Mouse (Mus musculus) small intestine, adult 2 months (tissue): Measurements from ENCODE around the gene Ccdc28b.

Source experiments
- CTCF ChIP-seq: fragments of 200-500 bp; IDR thresholded peaks from 2 replicates; pipeline ENCODE4 v1.5.1; 2012; ENCODE audit warnings: low read depth, mild to moderate bottlenecking, control low read depth, inconsistent platforms, low read length, moderate library complexity, mixed read lengths; ENCODE audit not compliant: insufficient replicate concordance, insufficient read length; ENCODE audit errors: extremely low read depth
- POLR2A ChIP-seq: fragments of 200-500 bp; IDR thresholded peaks from 2 replicates; pipeline ENCODE4 v1.6.1; 2012; ENCODE audit warnings: low read depth, mild to moderate bottlenecking, control low read depth, inconsistent platforms, low read length, moderate library complexity

- TF ChIP-seq POLR2A: no peak; the same call in 1 of the 2 replicates
- TF ChIP-seq CTCF: no peak
These were observed 16.4 kb upstream of the Ccdc28b start for GRCm38 (mm10) chr4:129640101-129640637.
